Mouse (Mus musculus) intestine, embryonic 15.5 days (tissue): ENCODE measurements at regions not wholly inside any gene's neighbourhood (a gene's known extent, or its start where the extent isn't known, plus 50 kb on each side); places are given as distances from the start of the nearest gene placed in this dataset.
A peak's percentile ranks its signal among the peaks of the same experiment; 100 is the strongest.

Source experiments
- ATAC-seq: fragments of 200-750 bp; cut with Nextera tagmentation; 2 replicates; pipeline ENCODE4 v1.8.0; 2017; ENCODE audit warnings: moderate TSS enrichment, moderate library complexity
- H3K27ac ChIP-seq: fragments of 300-500 bp; sonication (generic); 2 replicates; pipeline ENCODE4 v1.5.1; 2015; ENCODE audit warnings: mild to moderate bottlenecking, inconsistent platforms
- H3K27me3 ChIP-seq: fragments of 300-500 bp; sonication (generic); replicated peaks from 2 replicates; pipeline ENCODE4 v1.6.1; 2015; ENCODE audit warnings: inconsistent platforms
- H3K36me3 ChIP-seq: fragments of 300-500 bp; sonication (generic); 2 replicates; pipeline ENCODE4 v1.6.1; 2015; ENCODE audit warnings: inconsistent platforms
- H3K4me1 ChIP-seq: fragments of 300-500 bp; sonication (generic); replicated peaks from 2 replicates; pipeline ENCODE4 v1.6.1; 2015; ENCODE audit warnings: inconsistent platforms
- H3K4me2 ChIP-seq: fragments of 300-500 bp; sonication (generic); replicated peaks from 2 replicates; pipeline ENCODE4 v1.6.1; 2015; ENCODE audit warnings: mild to moderate bottlenecking, inconsistent platforms
- H3K4me3 ChIP-seq: fragments of 300-500 bp; sonication (generic); replicated peaks from 2 replicates; pipeline ENCODE4 v1.5.1; 2015; ENCODE audit warnings: inconsistent platforms
- H3K9ac ChIP-seq: fragments of 300-500 bp; sonication (generic); 2 replicates; pipeline ENCODE4 v1.6.1; 2015; ENCODE audit warnings: inconsistent platforms
- H3K9me3 ChIP-seq: fragments of 300-500 bp; sonication (generic); 2 replicates; pipeline ENCODE4 v1.6.1; 2016; ENCODE audit warnings: inconsistent platforms
- WGBS: fragments of 180-500 bp; shearing (Covaris S2); methylation state at CpG from one replicate; pipeline ENCODE4 v1.1.7; 2015; 5-methylcytosine and 5-hydroxymethylcytosine counted together

DNA sequence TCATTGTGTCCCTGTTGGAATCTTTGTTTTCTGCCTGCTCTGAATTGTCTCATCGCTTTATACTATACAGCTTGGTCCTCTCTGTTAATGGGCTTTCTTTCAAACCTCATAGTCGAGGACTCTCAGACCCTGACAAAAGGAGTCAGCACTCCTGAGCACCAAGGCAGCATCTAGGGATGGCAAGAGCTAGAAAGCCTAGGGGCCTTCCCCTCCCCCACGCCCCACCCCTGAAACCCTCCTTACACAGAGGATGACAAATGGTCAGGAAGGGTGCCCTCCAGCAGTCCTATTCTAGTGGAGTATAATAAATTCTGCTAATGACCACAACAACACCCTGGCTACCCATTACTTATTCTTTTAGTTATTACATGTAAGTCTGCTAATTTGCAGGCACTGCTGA is 74.4 kb downstream of the Tbx19 start:
- H3K27ac ChIP-seq = no peak overlapping the region
- no peak overlapping the region for H3K4me2 ChIP-seq
- no peaks in the 10 kb centered on the region for H3K27me3 ChIP-seq
- H3K9me3 ChIP-seq = no peaks in the 10 kb centered on the region
- 66% methylated on average over 3 of the region's 3 CpGs for WGBS
- ATAC-seq = no peak
- no peaks in the 10 kb centered on the region for H3K4me1 ChIP-seq
- no peaks in the 10 kb centered on the region for H3K36me3 ChIP-seq
- no peak overlapping the region for H3K9ac ChIP-seq
- no peak overlapping the region for H3K4me3 ChIP-seq

DNA sequence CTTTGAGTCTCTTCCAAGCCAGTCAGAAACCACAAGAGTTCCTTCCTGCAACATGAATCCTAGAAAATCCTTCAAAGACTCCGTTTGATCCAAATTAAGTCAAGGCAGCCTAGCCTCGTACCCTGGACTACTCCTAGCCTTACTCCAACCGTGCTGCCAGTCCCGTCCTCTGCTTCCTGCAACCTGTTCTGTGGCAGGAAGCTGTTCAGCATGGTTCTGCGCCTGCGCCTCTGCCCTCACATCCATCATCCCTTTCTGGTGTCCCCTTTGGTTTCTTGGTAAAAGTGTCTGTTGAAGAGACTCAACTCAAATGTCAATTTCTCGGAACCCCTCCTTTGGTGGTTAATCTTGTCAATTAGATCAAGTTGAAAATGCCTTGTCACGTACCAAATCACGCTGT is 75.8 kb downstream of the Tbx19 start:
- ATAC-seq = no peak
- Histone ChIP-seq H3K4me2 (no peak overlapping the region), H3K9me3 (no peaks in the 10 kb centered on the region), H3K4me3 (no peak overlapping the region), H3K27ac (no peak overlapping the region), H3K4me1 (no peaks in the 10 kb centered on the region), H3K27me3 (no peaks in the 10 kb centered on the region), H3K36me3 (no peaks in the 10 kb centered on the region), H3K9ac (no peak overlapping the region)
- 87% methylated on average over 9 of the region's 9 CpGs for WGBS

DNA sequence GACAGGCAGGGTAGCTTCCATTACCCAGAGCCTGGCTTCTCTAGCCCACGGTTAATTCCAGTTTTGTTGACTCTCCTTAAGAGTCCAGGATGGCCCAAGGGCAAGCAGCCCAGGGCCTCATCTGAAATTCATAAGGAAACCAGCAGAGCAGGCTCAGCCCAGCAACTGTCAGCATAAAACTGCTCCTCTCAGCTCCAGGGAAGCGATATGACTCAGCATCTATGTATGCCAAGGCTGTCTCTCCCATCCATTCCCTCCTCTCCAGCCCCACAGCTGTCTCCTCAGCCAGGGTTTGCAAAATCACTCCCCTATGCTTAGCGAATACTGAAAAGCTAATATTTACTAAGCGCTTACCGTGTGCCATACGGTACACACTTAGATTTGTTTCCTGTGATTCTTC is 76.4 kb downstream of the Tbx19 start:
- no peak overlapping the region for H3K9ac ChIP-seq
- ATAC-seq = peak; percentile 62
- no peaks in the 10 kb centered on the region for H3K36me3 ChIP-seq
- H3K27ac ChIP-seq = no peak overlapping the region
- no peak overlapping the region for H3K4me3 ChIP-seq
- no peaks in the 10 kb centered on the region for H3K4me1 ChIP-seq
- H3K4me2 ChIP-seq = no peak overlapping the region
- WGBS = 58% methylated on average over 6 of the region's 6 CpGs
- H3K27me3 ChIP-seq = no peaks in the 10 kb centered on the region
- H3K9me3 ChIP-seq = no peaks in the 10 kb centered on the region

DNA sequence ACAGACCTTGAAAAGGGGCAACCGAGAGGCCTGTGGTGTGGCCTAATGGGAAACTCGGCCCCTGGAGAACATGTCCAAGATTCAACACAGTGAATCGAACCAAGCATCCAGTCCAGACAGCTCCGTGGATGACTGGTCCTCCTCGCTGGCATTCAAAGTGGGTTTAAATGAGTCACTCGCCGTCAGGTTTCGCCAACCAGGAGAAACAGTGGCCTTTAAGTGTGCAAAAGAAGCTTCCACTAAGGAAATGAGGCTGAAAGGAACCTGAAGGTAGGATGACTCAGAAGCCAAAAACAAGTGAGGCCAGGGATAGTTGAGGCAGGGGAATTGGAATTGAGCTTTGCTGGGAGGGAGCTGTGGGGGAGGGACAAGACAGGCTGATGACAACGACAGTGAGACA is 80.2 kb downstream of the Tbx19 start:
- Histone ChIP-seq H3K27ac (no peak overlapping the region), H3K4me2 (no peak overlapping the region), H3K9ac (no peak overlapping the region), H3K9me3 (no peaks in the 10 kb centered on the region), H3K27me3 (no peaks in the 10 kb centered on the region), H3K36me3 (no peaks in the 10 kb centered on the region), H3K4me1 (no peaks in the 10 kb centered on the region), H3K4me3 (no peak overlapping the region)
- ATAC-seq = no peak
- 89% methylated on average over 9 of the region's 9 CpGs for WGBS

DNA sequence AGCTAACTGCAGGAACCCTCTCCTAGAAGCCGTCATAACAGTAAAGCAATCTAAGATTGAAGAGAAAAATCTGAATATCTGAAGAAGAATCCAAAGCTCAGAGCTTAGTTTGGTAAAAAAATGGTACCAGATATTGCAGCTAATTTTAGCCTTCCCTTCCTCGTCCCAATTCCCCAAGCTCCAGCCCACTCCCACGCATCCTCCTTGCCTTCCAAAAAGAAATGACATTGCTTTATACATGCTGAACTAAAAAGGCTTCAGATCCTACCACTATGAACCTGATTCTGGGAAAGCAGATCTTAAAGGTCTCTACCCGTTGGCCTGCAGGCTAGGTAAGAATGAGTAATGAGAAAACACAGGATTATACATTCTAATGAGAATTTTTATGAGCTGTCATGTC is 83.3 kb downstream of the Tbx19 start:
- no peaks in the 10 kb centered on the region for H3K4me1 ChIP-seq
- H3K36me3 ChIP-seq = no peaks in the 10 kb centered on the region
- H3K4me2 ChIP-seq = no peak overlapping the region
- ATAC-seq = no peak
- H3K27ac ChIP-seq = no peak overlapping the region
- no peaks in the 10 kb centered on the region for H3K27me3 ChIP-seq
- H3K4me3 ChIP-seq = no peak overlapping the region
- H3K9ac ChIP-seq = no peak overlapping the region
- H3K9me3 ChIP-seq = no peaks in the 10 kb centered on the region
- WGBS = 80% methylated on average over 4 of the region's 4 CpGs

DNA sequence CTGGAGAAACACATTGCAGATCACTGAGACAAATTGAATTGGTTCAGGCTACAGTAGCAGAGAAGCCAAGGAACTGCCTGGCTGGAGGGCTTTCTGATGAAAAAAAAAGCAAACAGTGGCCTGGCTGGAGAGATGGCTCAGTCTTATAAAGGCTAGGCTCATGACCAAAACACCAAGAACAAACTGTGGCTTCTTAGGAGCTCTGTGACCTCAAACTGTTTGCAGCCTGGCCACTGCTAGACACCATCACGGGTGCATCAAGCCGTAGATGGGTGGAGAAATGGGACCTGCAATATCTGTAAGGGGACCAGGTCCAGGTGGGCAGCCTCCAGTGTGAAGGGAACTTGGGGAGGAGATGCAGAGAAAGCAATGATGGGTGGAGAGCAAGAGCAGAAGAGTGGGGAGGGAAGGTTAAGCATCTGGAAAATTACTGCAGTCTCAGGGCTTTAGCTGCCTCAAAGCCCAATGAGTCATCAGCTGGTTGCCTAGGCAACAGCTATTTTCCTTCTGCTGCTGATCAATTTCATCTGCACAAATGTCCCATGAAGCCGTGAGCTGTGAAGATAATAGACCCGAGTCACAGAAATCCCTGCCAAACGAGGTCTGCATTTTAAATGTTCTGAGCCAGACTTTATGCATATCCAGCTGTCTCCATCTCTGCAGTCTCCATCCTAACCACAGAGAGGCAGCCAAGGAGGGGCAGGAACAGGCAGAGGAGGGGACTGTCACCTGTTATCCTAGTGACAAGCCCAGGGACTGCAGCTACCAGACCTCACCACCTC is 85.1 kb downstream of the Tbx19 start:
- peak; percentile 41; the same call in 1 of the 2 replicates for ATAC-seq
- no peaks in the 10 kb centered on the region for H3K27me3 ChIP-seq
- no peaks in the 10 kb centered on the region for H3K36me3 ChIP-seq
- no peak overlapping the region for H3K4me3 ChIP-seq
- no peak overlapping the region for H3K4me2 ChIP-seq
- WGBS = 45% methylated on average over 5 of the region's 5 CpGs
- no peaks in the 10 kb centered on the region for H3K4me1 ChIP-seq
- no peaks in the 10 kb centered on the region for H3K9me3 ChIP-seq
- H3K9ac ChIP-seq = no peak overlapping the region
- no peak overlapping the region for H3K27ac ChIP-seq

DNA sequence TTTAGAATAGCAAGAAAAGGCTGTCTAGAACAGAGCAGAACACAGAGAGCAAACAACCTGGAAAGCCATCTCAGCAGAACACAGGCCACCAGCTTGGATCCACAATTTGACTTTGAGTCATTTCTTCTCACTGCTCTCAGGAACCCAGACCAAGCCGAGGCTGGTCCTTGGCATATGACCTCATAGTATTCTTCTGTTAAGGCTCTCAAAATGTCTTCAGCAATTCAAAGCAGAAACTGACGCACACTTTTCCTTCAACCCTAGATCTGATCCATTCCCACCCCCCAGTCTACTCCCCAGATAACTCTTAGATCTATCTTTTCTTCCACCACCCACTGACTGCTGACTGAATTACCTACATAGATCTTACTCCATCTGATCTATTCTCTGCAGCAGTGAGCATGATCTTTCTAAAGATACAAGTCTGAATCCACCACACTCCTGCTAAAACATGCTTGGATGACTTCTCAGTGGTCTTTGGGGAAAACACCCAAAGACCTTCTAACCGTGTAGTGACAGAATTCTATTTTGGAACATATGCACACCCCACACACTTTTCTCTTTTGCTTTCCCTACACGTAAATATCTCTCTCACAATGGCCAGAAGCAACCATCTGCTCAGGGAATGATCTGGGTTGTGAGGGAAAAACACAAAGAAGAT is 88.6 kb downstream of the Tbx19 start:
- no peaks in the 10 kb centered on the region for H3K36me3 ChIP-seq
- no peak overlapping the region for H3K4me2 ChIP-seq
- H3K9ac ChIP-seq = no peak overlapping the region
- ATAC-seq = no peak
- no peaks in the 10 kb centered on the region for H3K4me1 ChIP-seq
- WGBS = 92% methylated on average over 4 of the region's 4 CpGs
- no peak overlapping the region for H3K27ac ChIP-seq
- no peaks in the 10 kb centered on the region for H3K27me3 ChIP-seq
- no peak overlapping the region for H3K4me3 ChIP-seq
- H3K9me3 ChIP-seq = no peaks in the 10 kb centered on the region

DNA sequence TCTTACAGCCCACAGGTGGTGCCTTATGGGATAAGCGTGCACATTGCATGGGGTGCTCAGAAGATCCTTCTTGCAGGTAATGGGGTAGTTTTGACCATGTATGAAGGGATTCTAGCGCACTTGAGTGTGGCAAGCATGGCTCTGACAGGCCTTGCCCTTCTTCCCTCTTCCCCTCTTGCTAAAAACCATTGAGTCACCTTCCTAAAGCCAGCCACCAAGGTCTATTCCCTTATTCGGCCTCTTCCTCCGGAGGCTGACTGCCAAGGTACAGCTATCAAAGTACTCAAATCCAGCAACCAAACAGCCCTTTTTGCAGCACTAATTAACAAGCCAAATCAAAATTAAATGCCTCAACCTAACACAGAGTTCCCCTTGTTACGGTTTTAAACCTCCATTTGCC is 95.6 kb downstream of the Tbx19 start:
- ATAC-seq = no peak
- WGBS = 84% methylated on average over 5 of the region's 5 CpGs
- no peak overlapping the region for H3K9ac ChIP-seq

DNA sequence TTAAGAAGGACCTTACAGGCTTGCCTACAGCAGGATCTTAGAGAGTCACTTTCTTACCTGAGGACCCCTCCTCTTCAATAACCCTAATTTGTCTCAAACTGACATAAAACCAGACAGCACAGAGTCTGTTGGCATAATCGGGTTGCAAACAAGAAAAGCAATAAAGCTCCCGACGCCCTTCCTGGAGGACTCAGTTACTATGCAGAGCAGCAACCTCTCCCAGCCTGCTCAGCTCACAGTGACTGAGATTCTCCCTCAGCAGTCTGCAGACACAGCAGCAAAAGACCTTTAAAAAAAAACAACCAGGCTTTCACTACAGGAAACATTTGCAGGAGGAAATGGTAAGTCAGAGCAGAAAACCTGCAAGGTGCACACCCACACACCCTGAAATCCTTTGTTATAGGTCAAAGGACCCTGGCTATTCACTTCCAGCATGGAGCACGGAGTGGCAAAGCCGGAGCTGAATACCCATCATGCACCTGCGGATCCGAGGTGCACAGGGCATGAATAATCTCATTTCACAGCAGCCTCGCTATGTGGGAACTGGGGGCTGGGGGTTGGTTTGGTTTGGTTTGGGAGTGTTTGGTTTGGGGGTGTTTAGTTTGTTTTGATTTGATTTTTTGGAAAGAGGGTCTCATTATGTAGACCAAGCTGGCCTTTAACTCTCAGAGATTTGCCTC is 97.6 kb downstream of the Tbx19 start:
- ATAC-seq = peak; percentile 43; the same call in 1 of the 2 replicates
- H3K4me1 ChIP-seq = 0 out of 2 replicates have a peak, but pooled peaks cover 3% of the 10 kb centered on the region

More for the DNA sequence above, 95.6 kb downstream of the Tbx19 start:
- Histone ChIP-seq H3K27ac (no peak overlapping the region), H3K27me3 (no peaks in the 10 kb centered on the region), H3K4me3 (no peak overlapping the region), H3K4me1 (0 out of 2 replicates have a peak, but pooled peaks cover 3% of the 10 kb centered on the region), H3K4me2 (no peak overlapping the region), H3K36me3 (no peaks in the 10 kb centered on the region), H3K9me3 (no peaks in the 10 kb centered on the region)

DNA sequence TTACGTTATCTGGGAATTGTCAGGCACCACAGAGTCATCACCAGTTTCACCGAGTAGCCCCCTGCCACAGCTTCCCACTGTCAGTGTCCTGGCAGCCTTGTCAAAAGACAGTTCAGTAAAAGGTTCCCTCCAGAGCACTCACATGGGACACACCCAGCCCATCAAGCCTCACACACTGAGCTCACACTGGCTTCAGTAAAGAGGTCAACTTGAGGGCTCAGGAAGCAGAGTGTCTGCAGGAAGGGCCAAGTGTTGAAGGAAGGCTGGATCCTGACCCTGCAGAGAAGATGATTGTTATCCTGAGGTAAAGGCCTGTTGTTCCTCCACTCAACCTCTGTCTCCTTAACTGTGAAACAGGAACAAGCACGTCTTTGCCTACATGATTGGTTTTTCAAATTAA is 99.2 kb downstream of the Tbx19 start:
- Histone ChIP-seq H3K27me3 (no peaks in the 10 kb centered on the region), H3K27ac (no peak overlapping the region), H3K4me3 (no peak overlapping the region), H3K36me3 (no peaks in the 10 kb centered on the region), H3K4me1 (0 out of 2 replicates have a peak, but pooled peaks cover 3% of the 10 kb centered on the region), H3K9me3 (no peaks in the 10 kb centered on the region), H3K9ac (no peak overlapping the region), H3K4me2 (no peak overlapping the region)
- ATAC-seq = no peak
- WGBS = 55% methylated on average over 3 of the region's 3 CpGs

More for the DNA sequence above, 97.6 kb downstream of the Tbx19 start:
- no peak overlapping the region for H3K4me3 ChIP-seq
- no peak overlapping the region for H3K27ac ChIP-seq
- 58% methylated on average over 8 of the region's 8 CpGs for WGBS
- H3K27me3 ChIP-seq = no peaks in the 10 kb centered on the region
- no peaks in the 10 kb centered on the region for H3K9me3 ChIP-seq
- H3K36me3 ChIP-seq = no peaks in the 10 kb centered on the region
- no peak overlapping the region; the same call in 1 of the 2 replicates for H3K4me2 ChIP-seq
- H3K9ac ChIP-seq = no peak overlapping the region

DNA sequence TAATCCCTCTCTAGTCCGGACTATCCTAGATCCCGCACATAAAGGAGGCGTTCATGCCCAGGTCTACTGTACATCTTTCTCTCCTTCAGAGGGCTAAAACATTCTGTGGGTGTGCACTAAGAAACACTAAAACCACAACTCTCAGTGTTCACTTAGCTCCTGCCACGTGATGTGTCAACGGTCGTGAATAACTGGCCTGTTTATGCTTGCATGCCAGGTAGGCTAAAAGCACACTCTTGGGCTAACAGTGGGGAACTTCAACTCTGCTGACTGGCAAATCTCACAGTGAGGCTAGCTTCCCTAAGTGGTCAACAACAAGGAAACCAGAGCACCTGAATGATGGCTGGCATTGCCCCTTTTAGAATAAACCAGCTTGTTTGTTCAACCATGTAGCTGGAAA is 106.3 kb downstream of the Tbx19 start:
- Histone ChIP-seq H3K9me3 (no peaks in the 10 kb centered on the region), H3K4me2 (no peak overlapping the region), H3K27me3 (no peaks in the 10 kb centered on the region), H3K27ac (no peak overlapping the region), H3K4me1 (no peaks in the 10 kb centered on the region), H3K36me3 (no peaks in the 10 kb centered on the region), H3K9ac (no peak overlapping the region), H3K4me3 (no peak overlapping the region)
- no peak for ATAC-seq
- 73% methylated on average over 6 of the region's 6 CpGs for WGBS

DNA sequence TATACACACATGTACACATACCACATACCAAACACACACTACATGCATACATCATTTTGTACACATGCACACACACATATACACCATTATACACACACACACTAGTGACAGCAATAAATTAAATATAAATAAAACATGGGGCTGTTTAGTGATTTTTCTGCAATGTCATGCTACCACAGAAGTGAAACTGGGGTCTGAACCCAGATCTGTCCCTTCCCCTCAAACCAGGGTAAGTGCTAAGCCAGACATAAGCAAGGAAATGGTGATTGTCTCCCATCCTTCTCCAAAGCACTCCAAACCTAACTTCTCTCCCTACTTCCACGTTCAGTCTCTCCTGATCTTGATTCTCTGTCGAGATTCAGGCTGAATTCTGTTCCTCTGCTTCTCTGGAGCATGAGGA is 109.3 kb downstream of the Tbx19 start:
- 57% methylated on average over 2 of the region's 2 CpGs for WGBS
- no peaks in the 10 kb centered on the region for H3K27me3 ChIP-seq

More for the DNA sequence above, 109.3 kb downstream of the Tbx19 start:
- ATAC-seq = no peak
- Histone ChIP-seq H3K4me3 (no peak overlapping the region), H3K9ac (no peak overlapping the region), H3K4me2 (no peak overlapping the region), H3K9me3 (no peaks in the 10 kb centered on the region), H3K36me3 (no peaks in the 10 kb centered on the region), H3K27ac (no peak overlapping the region), H3K4me1 (peaks cover 7% of the 10 kb centered on the region)
